Mouse (Mus musculus): ENCODE results near the gene Gpr107. TPM values are rescaled to one million over a fixed set of nuclear protein-coding genes. Genes with fewer than 3 reads are reported as not detected.

Gpr107 gene
- polyA plus RNA-seq (2015; fragmentation: Nextera tagmentation; extraction: Ambion mirVana) = 34.9 and 43.6 TPM in 2 replicates

- Histone ChIP-seq H3K9ac (ENCODE audit: low read depth, low read length) (peak within 1 kb of the TSS; percentile 94), H3K27me3 (ENCODE audit: control insufficient read depth, insufficient read depth, low read depth, low read length) (no peaks in the 10 kb centered on the region), H3K36me3 (ENCODE audit: control insufficient read depth, insufficient read depth, low read length) (peaks cover 8% of the 10 kb centered on the region; the same call in 1 of the 2 replicates), H3K27ac (ENCODE audit: low read length) (peak within 1 kb of the TSS; percentile 82), H3K4me2 (ENCODE audit: low read length) (peak within 1 kb of the TSS; percentile 80), H3K4me1 (ENCODE audit: control insufficient read depth, insufficient read depth, low read length) (peaks cover 21% of the 10 kb centered on the region), H3K9me3 (replicated peaks; ENCODE audit: control insufficient read depth, low read length, poor library complexity, severe bottlenecking) (no peaks in the 10 kb centered on the region), H3K4me3 (ENCODE audit: low read depth, low read length) (peak within 1 kb of the TSS; percentile 98)
- peak; percentile 96 for ATAC-seq
- WGBS = under 1% methylated on average over 53 of the region's 53 CpGs
These were observed at the start of gene Gpr107 for GRCm38 (mm10) chr2:31151892-31152812. TSS of gene Gpr107 (plus strand) at chr2:31152316.

DNA sequence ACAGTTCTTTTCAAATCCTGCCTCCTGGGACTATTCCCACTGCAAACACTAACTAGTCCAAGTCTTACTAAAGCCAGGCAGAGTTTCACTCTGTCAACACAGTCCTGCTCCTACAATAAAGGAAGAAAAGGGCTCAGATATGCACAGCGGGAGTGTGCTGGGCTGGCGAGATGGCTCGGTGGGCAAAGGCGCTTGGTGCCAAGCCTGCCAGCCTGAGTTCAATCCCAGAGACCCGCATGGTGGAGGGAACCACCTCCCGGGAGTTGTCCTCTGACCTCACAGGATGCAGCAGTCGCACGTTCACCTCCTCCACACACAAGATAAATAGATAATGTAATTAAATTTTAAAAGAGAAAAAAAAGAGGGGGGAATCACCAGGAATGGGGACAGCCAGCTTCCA is 48.8 kb upstream of the Gpr107 start:
- no peak overlapping the region for H3K4me2 ChIP-seq (ENCODE audit: low read length)
- H3K4me3 ChIP-seq (ENCODE audit: low read depth, low read length) = no peak overlapping the region
- H3K27ac ChIP-seq (ENCODE audit: low read length) = no peak overlapping the region
- peaks cover 11% of the 10 kb centered on the region; the same call in 1 of the 2 replicates for H3K4me1 ChIP-seq (ENCODE audit: control insufficient read depth, insufficient read depth, low read length)
- ATAC-seq = no peak
- no peak overlapping the region for H3K9ac ChIP-seq (ENCODE audit: low read depth, low read length)
- H3K36me3 ChIP-seq (ENCODE audit: control insufficient read depth, insufficient read depth, low read length) = no peaks in the 10 kb centered on the region
- no peaks in the 10 kb centered on the region for H3K9me3 ChIP-seq (replicated peaks; ENCODE audit: control insufficient read depth, low read length, poor library complexity, severe bottlenecking)
- WGBS = 77% methylated on average over 8 of the region's 8 CpGs
- H3K27me3 ChIP-seq (ENCODE audit: control insufficient read depth, insufficient read depth, low read depth, low read length) = no peaks in the 10 kb centered on the region

GRCm38 (mm10) chr2:31105279-31105678 is 46.8 kb upstream of the Gpr107 start:
- Histone ChIP-seq H3K4me1 (ENCODE audit: control insufficient read depth, insufficient read depth, low read length) (peaks cover 11% of the 10 kb centered on the region; the same call in 1 of the 2 replicates), H3K4me3 (ENCODE audit: low read depth, low read length) (no peak overlapping the region), H3K36me3 (ENCODE audit: control insufficient read depth, insufficient read depth, low read length) (no peaks in the 10 kb centered on the region), H3K27me3 (ENCODE audit: control insufficient read depth, insufficient read depth, low read depth, low read length) (no peaks in the 10 kb centered on the region), H3K9me3 (replicated peaks; ENCODE audit: control insufficient read depth, low read length, poor library complexity, severe bottlenecking) (no peaks in the 10 kb centered on the region), H3K27ac (ENCODE audit: low read length) (no peak overlapping the region), H3K9ac (ENCODE audit: low read depth, low read length) (no peak overlapping the region), H3K4me2 (ENCODE audit: low read length) (no peak overlapping the region)
- 77% methylated on average over 3 of the region's 3 CpGs for WGBS
- no peak for ATAC-seq

- no peaks in the 10 kb centered on the region for H3K36me3 ChIP-seq (ENCODE audit: control insufficient read depth, insufficient read depth, low read length)
These were observed 46.1 kb upstream of the Gpr107 start for GRCm38 (mm10) chr2:31106004-31106403.

GRCm38 (mm10) chr2:31106621-31107320 is 45.3 kb upstream of the Gpr107 start:
- no peak overlapping the region for H3K9ac ChIP-seq (ENCODE audit: low read depth, low read length)
- H3K36me3 ChIP-seq (ENCODE audit: control insufficient read depth, insufficient read depth, low read length) = no peaks in the 10 kb centered on the region
- no peaks in the 10 kb centered on the region for H3K27me3 ChIP-seq (ENCODE audit: control insufficient read depth, insufficient read depth, low read depth, low read length)
- peak overlapping the region; percentile 39 for H3K27ac ChIP-seq (ENCODE audit: low read length)
- peak overlapping the region; percentile 19; the same call in 1 of the 2 replicates for H3K4me2 ChIP-seq (ENCODE audit: low read length)
- ATAC-seq = no peak
- H3K9me3 ChIP-seq (replicated peaks; ENCODE audit: control insufficient read depth, low read length, poor library complexity, severe bottlenecking) = no peaks in the 10 kb centered on the region
- H3K4me3 ChIP-seq (ENCODE audit: low read depth, low read length) = no peak overlapping the region
- peaks cover 11% of the 10 kb centered on the region; the same call in 1 of the 2 replicates for H3K4me1 ChIP-seq (ENCODE audit: control insufficient read depth, insufficient read depth, low read length)
- WGBS = 50% methylated on average over 11 of the region's 11 CpGs

More at GRCm38 (mm10) chr2:31106004-31106403, 46.1 kb upstream of the Gpr107 start:
- H3K4me1 ChIP-seq (ENCODE audit: control insufficient read depth, insufficient read depth, low read length) = peaks cover 11% of the 10 kb centered on the region; the same call in 1 of the 2 replicates
- H3K27me3 ChIP-seq (ENCODE audit: control insufficient read depth, insufficient read depth, low read depth, low read length) = no peaks in the 10 kb centered on the region
- no peak overlapping the region for H3K9ac ChIP-seq (ENCODE audit: low read depth, low read length)
- no peak for ATAC-seq
- H3K9me3 ChIP-seq (replicated peaks; ENCODE audit: control insufficient read depth, low read length, poor library complexity, severe bottlenecking) = no peaks in the 10 kb centered on the region
- no peak overlapping the region for H3K4me2 ChIP-seq (ENCODE audit: low read length)
- no peak overlapping the region for H3K27ac ChIP-seq (ENCODE audit: low read length)
- no peak overlapping the region for H3K4me3 ChIP-seq (ENCODE audit: low read depth, low read length)
- 94% methylated on average over 3 of the region's 3 CpGs for WGBS

DNA sequence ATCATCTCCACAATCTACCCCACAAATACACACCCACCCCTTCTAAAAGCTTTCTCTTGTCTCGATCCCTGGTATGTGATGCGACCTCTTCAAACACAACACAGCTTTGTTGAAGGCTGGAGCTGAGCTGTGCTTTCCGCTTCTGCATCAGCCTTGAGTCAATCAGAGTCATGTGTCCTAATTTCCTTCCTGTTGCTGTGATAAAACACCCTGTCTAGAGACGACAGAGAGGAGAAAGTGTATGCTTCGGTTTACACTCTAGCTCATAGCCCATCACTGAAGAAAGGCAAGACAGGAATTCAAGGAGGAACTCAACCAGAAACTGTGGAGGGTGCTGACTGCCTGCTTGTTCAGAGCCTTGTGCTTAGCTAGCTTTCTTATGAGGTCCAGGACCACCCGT is 43.9 kb upstream of the Gpr107 start:
- H3K4me3 ChIP-seq (ENCODE audit: low read depth, low read length) = no peak overlapping the region
- H3K36me3 ChIP-seq (ENCODE audit: control insufficient read depth, insufficient read depth, low read length) = no peaks in the 10 kb centered on the region
- H3K27me3 ChIP-seq (ENCODE audit: control insufficient read depth, insufficient read depth, low read depth, low read length) = no peaks in the 10 kb centered on the region
- no peak overlapping the region for H3K4me2 ChIP-seq (ENCODE audit: low read length)
- H3K9me3 ChIP-seq (replicated peaks; ENCODE audit: control insufficient read depth, low read length, poor library complexity, severe bottlenecking) = no peaks in the 10 kb centered on the region
- no peak for ATAC-seq
- H3K27ac ChIP-seq (ENCODE audit: low read length) = no peak overlapping the region
- H3K9ac ChIP-seq (ENCODE audit: low read depth, low read length) = no peak overlapping the region
- peaks cover 11% of the 10 kb centered on the region; the same call in 1 of the 2 replicates for H3K4me1 ChIP-seq (ENCODE audit: control insufficient read depth, insufficient read depth, low read length)
- WGBS = 84% methylated on average over 6 of the region's 6 CpGs

- ATAC-seq = no peak
- H3K9me3 ChIP-seq (replicated peaks; ENCODE audit: control insufficient read depth, low read length, poor library complexity, severe bottlenecking) = no peaks in the 10 kb centered on the region
- H3K4me1 ChIP-seq (ENCODE audit: control insufficient read depth, insufficient read depth, low read length) = peaks cover 11% of the 10 kb centered on the region; the same call in 1 of the 2 replicates
- WGBS = 77% methylated on average over 12 of the region's 12 CpGs
- no peak overlapping the region for H3K9ac ChIP-seq (ENCODE audit: low read depth, low read length)
- no peak overlapping the region for H3K27ac ChIP-seq (ENCODE audit: low read length)
- no peak overlapping the region for H3K4me3 ChIP-seq (ENCODE audit: low read depth, low read length)
- no peak overlapping the region for H3K4me2 ChIP-seq (ENCODE audit: low read length)
- H3K36me3 ChIP-seq (ENCODE audit: control insufficient read depth, insufficient read depth, low read length) = no peaks in the 10 kb centered on the region
- H3K27me3 ChIP-seq (ENCODE audit: control insufficient read depth, insufficient read depth, low read depth, low read length) = no peaks in the 10 kb centered on the region
These were observed 42.1 kb upstream of the Gpr107 start for GRCm38 (mm10) chr2:31109960-31110548.

- 85% methylated on average over 6 of the region's 6 CpGs for WGBS
- Histone ChIP-seq H3K27me3 (ENCODE audit: control insufficient read depth, insufficient read depth, low read depth, low read length) (no peaks in the 10 kb centered on the region), H3K4me1 (ENCODE audit: control insufficient read depth, insufficient read depth, low read length) (peaks cover 10% of the 10 kb centered on the region; the same call in 1 of the 2 replicates), H3K27ac (ENCODE audit: low read length) (no peak overlapping the region), H3K36me3 (ENCODE audit: control insufficient read depth, insufficient read depth, low read length) (no peaks in the 10 kb centered on the region), H3K9me3 (replicated peaks; ENCODE audit: control insufficient read depth, low read length, poor library complexity, severe bottlenecking) (no peaks in the 10 kb centered on the region), H3K4me2 (ENCODE audit: low read length) (no peak overlapping the region), H3K4me3 (ENCODE audit: low read depth, low read length) (no peak overlapping the region), H3K9ac (ENCODE audit: low read depth, low read length) (no peak overlapping the region)
- no peak for ATAC-seq
These were observed 40.4 kb upstream of the Gpr107 start for GRCm38 (mm10) chr2:31111685-31112084.

Data from midbrain, embryonic 16.5 days (tissue).